ENCODE assay signal across 8 mouse cellular contexts in genomic region chr19:32956916-32957558, GRCm38 (mm10).
DNase-seq lines count a peak whose midpoint lies in the region; ATAC-seq and TF ChIP-seq lines count a peak whose summit lies in the region.

No protein-coding gene starts in this region.

- no peak; the same call in 1 of the 2 replicates for ATAC-seq in hindbrain, embryonic 15.5 days (ENCODE audit: low FRiP score, low read depth)
- 0 out of 2 replicates have a peak, but pooled peaks have one; percentile 35 for ATAC-seq in lung, embryonic 16.5 days (ENCODE audit: low read depth)

- H3K27ac ChIP-seq in brown adipose tissue, adult 24 weeks (replicated peaks; ENCODE audit: low read depth, low read length), result peak overlapping the region; percentile 16; the same call in 1 of the 2 replicates
- H3K27ac ChIP-seq in hindbrain, embryonic 15.5 days (replicated peaks), result no peak overlapping the region
- no peak overlapping the region for H3K27ac ChIP-seq in lung, embryonic 16.5 days (ENCODE audit: low read length)
- H3K27ac ChIP-seq in small intestine, adult 2 months (ENCODE audit: insufficient read depth, low read depth, low read length), result peak overlapping the region; percentile 18; the same call in 1 of the 2 replicates

- H3K9ac ChIP-seq in hindbrain, embryonic 15.5 days, result no peak overlapping the region
- peak overlapping the region; percentile 19 for H3K9ac ChIP-seq in lung, embryonic 16.5 days (ENCODE audit: low read length)

- TF ChIP-seq POLR2A in small intestine, adult 2 months (IDR thresholded peaks at IDR 0.05; ENCODE audit: low read depth, low read length), result no peak

- H3K4me3 ChIP-seq in brown adipose tissue, adult 24 weeks (ENCODE audit: insufficient read depth, low read depth, low read length), result peak overlapping the region; percentile 35
- peak overlapping the region; percentile 15; the same call in 1 of the 2 replicates for H3K4me3 ChIP-seq in hindbrain, embryonic 15.5 days
- H3K4me3 ChIP-seq in lung, embryonic 16.5 days (ENCODE audit: low read length), result peak overlapping the region; percentile 16
- peak overlapping the region; percentile 51 for H3K4me3 ChIP-seq in small intestine, adult 2 months (ENCODE audit: low read depth, low read length)

- peaks cover 7% of the 10 kb centered on the region; the same call in 1 of the 2 replicates for H3K4me1 ChIP-seq in brown adipose tissue, adult 24 weeks (ENCODE audit: control insufficient read depth, insufficient read depth, insufficient read length, low read length)
- H3K4me1 ChIP-seq in hindbrain, embryonic 15.5 days (replicated peaks), result 0 out of 2 replicates have a peak, but pooled peaks cover 9% of the 10 kb centered on the region
- peaks cover 10% of the 10 kb centered on the region for H3K4me1 ChIP-seq in lung, embryonic 16.5 days (replicated peaks; ENCODE audit: control insufficient read depth, insufficient read depth, low read length)
- peaks cover 33% of the 10 kb centered on the region for H3K4me1 ChIP-seq in small intestine, adult 2 months (ENCODE audit: control insufficient read depth, insufficient read depth, insufficient read length, low read length)

- no peaks in the 10 kb centered on the region for H3K27me3 ChIP-seq in hindbrain, embryonic 15.5 days
- no peaks in the 10 kb centered on the region for H3K27me3 ChIP-seq in lung, embryonic 16.5 days (ENCODE audit: control insufficient read depth, insufficient read depth, low read depth, low read length)
- H3K27me3 ChIP-seq in small intestine, adult 2 months (ENCODE audit: control insufficient read depth, insufficient read depth, low read length), result no peaks in the 10 kb centered on the region

- H3K36me3 ChIP-seq in hindbrain, embryonic 15.5 days, result no peaks in the 10 kb centered on the region
- H3K36me3 ChIP-seq in lung, embryonic 16.5 days (ENCODE audit: control insufficient read depth, insufficient read depth, low read length), result no peaks in the 10 kb centered on the region
- H3K36me3 ChIP-seq in small intestine, adult 2 months (ENCODE audit: control insufficient read depth, insufficient read depth, low read length), result no peaks in the 10 kb centered on the region

- 4% methylated on average over 13 of the region's 13 CpGs for WGBS in hindbrain, embryonic 15.5 days
- WGBS in lung, embryonic 16.5 days, result 4% methylated on average over 13 of the region's 13 CpGs
- WGBS in small intestine, adult 2 months, result 7% methylated on average over 13 of the region's 13 CpGs

- H3K4me2 ChIP-seq in hindbrain, embryonic 15.5 days, result peak overlapping the region; percentile 52
- peak overlapping the region; percentile 51 for H3K4me2 ChIP-seq in lung, embryonic 16.5 days (ENCODE audit: low read depth, low read length)

- DNase-seq in heart, adult 11 months, result peak; percentile 88
- no peak for DNase-seq in heart, adult 9 months (ENCODE audit: low spot score in 2 of 2)
- no peak for DNase-seq in cerebellum, postnatal 4 days (ENCODE audit: low spot score in 2 of 2)
- no peak for DNase-seq in layer of hippocampus, adult 9-11 months

- no peaks in the 10 kb centered on the region for H3K9me3 ChIP-seq in hindbrain, embryonic 15.5 days
- no peaks in the 10 kb centered on the region for H3K9me3 ChIP-seq in lung, embryonic 16.5 days (ENCODE audit: control insufficient read depth, low read length)

- no peak for TF ChIP-seq CTCF in small intestine, adult 2 months (IDR thresholded peaks at IDR 0.05; ENCODE audit: extremely low read depth, insufficient read length, insufficient replicate concordance, low read depth, low read length)

Comparison
In these comparisons a context has a peak if more than half of its experiments do, and no peak if none do; other contexts are left out.
1. H3K27ac ChIP-seq: peak in brown adipose tissue, adult 24 weeks (single experiment) and small intestine, adult 2 months (single experiment); none in hindbrain, embryonic 15.5 days (single experiment) and lung, embryonic 16.5 days (single experiment).
2. Peak in every context shown above with its lines, with median percentiles within 50 percentile points of each other: H3K4me3 ChIP-seq.